Mouse (Mus musculus) forebrain, embryonic 12.5 days (tissue): ENCODE results near the gene AW011738. TPM values are rescaled to one million over a fixed set of nuclear protein-coding genes. Genes with fewer than 3 reads are reported as not detected.
A peak's percentile ranks its signal among the peaks of the same experiment; 100 is the strongest.

Experiments
- ATAC-seq: fragments of 200-750 bp; cut with Nextera tagmentation; 2 replicates; pipeline ENCODE4 v1.8.0; 2017; ENCODE audit warnings: moderate TSS enrichment; ENCODE audit not compliant: low FRiP score
- H3K27ac ChIP-seq: fragments of 300-500 bp; sonication (generic); 2 replicates; pipeline ENCODE4 v1.5.1; 2016; ENCODE audit warnings: mild to moderate bottlenecking
- H3K27me3 ChIP-seq: fragments of 300-500 bp; sonication (generic); 2 replicates; pipeline ENCODE4 v1.6.1; 2016; ENCODE audit warnings: mild to moderate bottlenecking
- H3K36me3 ChIP-seq: fragments of 300-500 bp; sonication (generic); replicated peaks from 2 replicates; pipeline ENCODE4 v1.6.1; 2016; ENCODE audit warnings: mild to moderate bottlenecking
- H3K4me1 ChIP-seq: fragments of 300-500 bp; sonication (generic); 2 replicates; pipeline ENCODE4 v1.6.1; 2016
- H3K4me2 ChIP-seq: fragments of 300-500 bp; sonication (generic); 2 replicates; pipeline ENCODE4 v1.6.1; 2016; ENCODE audit warnings: mild to moderate bottlenecking, moderate library complexity
- H3K4me3 ChIP-seq: fragments of 300-500 bp; sonication (generic); replicated peaks from 2 replicates; pipeline ENCODE4 v1.5.1; 2016; ENCODE audit warnings: mild to moderate bottlenecking
- H3K9ac ChIP-seq: fragments of 300-500 bp; sonication (generic); 2 replicates; pipeline ENCODE4 v1.6.1; 2016; ENCODE audit warnings: mild to moderate bottlenecking
- H3K9me3 ChIP-seq: fragments of 300-500 bp; sonication (generic); 2 replicates; pipeline ENCODE4 v1.6.1; 2016
- WGBS: fragments of 180-500 bp; shearing (Covaris S2); methylation state at CpG from one replicate; pipeline ENCODE4 v1.1.7; 2016; 5-methylcytosine and 5-hydroxymethylcytosine counted together
- microRNA-seq: library from miRNA; unstranded; fragments of <30 nt; microRNA quantifications from one replicate; pipeline ENCODE4, GENCODE M21; 2017
- polyA plus RNA-seq: library from polyadenylated mRNA; unstranded; fragments of >200 nt; fragmentation: Nextera tagmentation; extraction: Ambion mirVana; gene quantifications from 2 replicates; pipeline ENCODE4 v1.2.1, GENCODE M21; 2016

Gene AW011738
- polyA plus RNA-seq, 1 experiment from 2014 or later: 7.1 TPM

DNA sequence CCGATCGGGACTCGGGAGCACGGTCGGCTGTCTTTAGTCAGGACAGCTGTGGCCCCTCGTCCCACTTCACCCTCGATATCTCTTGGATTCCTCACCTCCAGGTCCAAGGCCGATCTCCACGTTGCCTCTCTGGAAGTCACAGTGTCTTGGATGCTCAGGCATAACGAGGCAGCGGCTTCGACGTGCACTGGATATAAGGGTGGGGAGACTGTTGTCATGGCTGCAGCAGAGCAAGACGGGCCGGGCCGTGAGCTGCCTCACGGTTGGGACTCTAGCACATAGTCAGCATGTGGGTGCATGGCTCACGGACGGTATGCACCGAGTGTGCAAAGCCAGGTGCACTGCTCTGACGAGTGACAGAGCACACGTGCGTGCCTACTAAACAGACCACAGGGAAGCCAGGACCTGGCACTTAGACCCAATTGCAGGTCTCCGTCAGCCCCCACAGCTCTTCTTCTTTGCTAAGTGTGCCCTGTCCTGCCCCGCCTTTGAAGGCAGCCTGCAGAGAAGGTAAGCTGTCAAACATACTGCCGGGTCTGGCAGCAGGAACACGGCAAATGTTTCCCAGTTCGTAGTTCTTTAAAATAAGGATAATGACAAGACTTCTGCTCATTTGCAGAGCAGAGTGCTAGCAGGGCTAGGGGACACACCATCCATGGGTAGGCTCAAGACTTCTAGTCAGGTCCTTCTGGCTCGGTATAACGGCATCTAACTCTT, 51.4 kb downstream of the AW011738 start:
- 0 out of 2 replicates have a peak overlapping the region, but pooled peaks have one; percentile 13 for H3K9ac ChIP-seq

More for the DNA sequence above, 51.4 kb downstream of the AW011738 start:
- Histone ChIP-seq H3K27ac (no peak overlapping the region), H3K9me3 (no peaks in the 10 kb centered on the region), H3K4me3 (peak overlapping the region; percentile 21), H3K4me1 (peaks cover 20% of the 10 kb centered on the region), H3K36me3 (peaks cover 2% of the 10 kb centered on the region), H3K4me2 (peak overlapping the region; percentile 42), H3K27me3 (peaks cover 45% of the 10 kb centered on the region)
- whole genome bisulfite sequencing: 2% methylated on average over 30 of the region's 30 CpGs
- peak; percentile 78 for ATAC-seq

Small RNA genes within 50 kb of the gene (microRNA-seq; reads per million reads assigned to microRNA genes)
- gene Mir7658: 8.5 reads per million, percentile 25 among the genes with 10 or more reads in this experiment

Other genes with a start within 250 kb of the AW011738 start
- gene C1qtnf12, start 241.0 kb upstream of the AW011738 start, polyA plus RNA-seq: 10.9 and 11.6 TPM in 2 replicates
- gene B3galt6, start 210.7 kb upstream of the AW011738 start, polyA plus RNA-seq: 16.4 and 18.6 TPM in 2 replicates
- gene Sdf4, start 210.4 kb upstream of the AW011738 start, polyA plus RNA-seq: 115 and 117 TPM in 2 replicates
- gene Tnfrsf4, start 189.5 kb upstream of the AW011738 start, polyA plus RNA-seq: 0.70 and 1.2 TPM in 2 replicates
- 1.3 and 1.4 TPM in 2 replicates for gene Tnfrsf18, start 177.1 kb upstream of the AW011738 start, polyA plus RNA-seq
- 0.22 and 0.37 TPM in 2 replicates for gene Ttll10, start 143.9 kb upstream of the AW011738 start, polyA plus RNA-seq
- gene 9430015G10Rik, start 93.3 kb upstream of the AW011738 start, polyA plus RNA-seq: 68.9 and 69.0 TPM in 2 replicates
- gene Rnf223, start 72.8 kb upstream of the AW011738 start, polyA plus RNA-seq: 1.2 and 1.3 TPM in 2 replicates
- 139 and 152 TPM in 2 replicates for gene Agrn, start 5.8 kb upstream of the AW011738 start, polyA plus RNA-seq
- 0.64 and 0.79 TPM in 2 replicates for gene Isg15, start 2.5 kb upstream of the AW011738 start, polyA plus RNA-seq
- gene Perm1, start 12.6 kb downstream of the AW011738 start, polyA plus RNA-seq: 2.1 and 2.4 TPM in 2 replicates
- 27.6 and 28.5 TPM in 2 replicates for gene Plekhn1, start 31.6 kb downstream of the AW011738 start, polyA plus RNA-seq
- 90.4 and 95.7 TPM in 2 replicates for gene Noc2l, start 32.7 kb downstream of the AW011738 start, polyA plus RNA-seq
- gene Samd11, start 52.4 kb downstream of the AW011738 start, polyA plus RNA-seq: 0.95 and 2.0 TPM in 2 replicates
- not detected in 2 replicates for gene Vmn2r-ps159, start 127.8 kb downstream of the AW011738 start, polyA plus RNA-seq